Mouse (Mus musculus) thymus, postnatal 4 days (tissue): Measurements from ENCODE around the gene Faf2.

Experiments used
- DNase-seq: peaks from one replicate; pipeline ENCODE4 v3.0.0; 2021

Faf2 gene

DNA sequence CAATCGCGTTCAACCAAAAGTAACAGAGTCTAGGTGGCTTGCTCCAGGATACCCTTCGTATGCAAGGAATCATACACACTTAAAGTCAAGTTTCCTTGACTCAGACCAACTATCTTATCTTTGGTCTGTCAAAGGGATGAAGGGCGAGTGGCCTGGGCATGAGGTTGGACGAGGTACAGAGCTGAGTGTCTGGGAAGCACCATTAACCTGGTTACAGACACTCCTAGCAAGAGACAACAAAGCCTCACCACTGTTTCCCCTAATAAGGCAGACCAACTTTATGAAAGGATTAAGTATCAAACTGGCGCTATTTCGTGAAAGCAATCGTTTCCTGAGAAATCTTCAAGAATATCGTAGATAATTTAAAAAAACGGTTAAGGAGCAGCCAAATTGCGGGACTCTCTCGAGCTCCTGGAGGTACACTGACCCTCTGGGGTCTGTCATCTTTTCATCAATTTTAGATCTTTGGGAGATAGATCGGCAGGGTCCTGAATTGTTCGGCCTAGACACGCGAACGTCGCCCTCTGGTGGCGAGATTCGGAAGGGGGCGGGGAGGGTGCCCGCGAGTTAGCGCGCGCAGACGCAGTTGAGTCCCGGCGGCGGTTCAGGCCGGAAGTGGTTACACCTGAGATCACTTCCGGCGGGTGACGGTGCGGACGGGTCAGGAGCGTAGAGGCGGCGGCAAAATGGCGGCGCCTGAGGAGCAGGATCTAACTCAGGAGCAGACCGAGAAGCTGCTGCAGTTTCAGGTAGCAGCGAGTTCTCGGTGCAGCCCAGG, at the start of gene Faf2:
Gene Faf2 (plus strand): TSS at position 630 of the 778 bp plus-strand sequence.
- peak; percentile 99 for DNase-seq

DNA sequence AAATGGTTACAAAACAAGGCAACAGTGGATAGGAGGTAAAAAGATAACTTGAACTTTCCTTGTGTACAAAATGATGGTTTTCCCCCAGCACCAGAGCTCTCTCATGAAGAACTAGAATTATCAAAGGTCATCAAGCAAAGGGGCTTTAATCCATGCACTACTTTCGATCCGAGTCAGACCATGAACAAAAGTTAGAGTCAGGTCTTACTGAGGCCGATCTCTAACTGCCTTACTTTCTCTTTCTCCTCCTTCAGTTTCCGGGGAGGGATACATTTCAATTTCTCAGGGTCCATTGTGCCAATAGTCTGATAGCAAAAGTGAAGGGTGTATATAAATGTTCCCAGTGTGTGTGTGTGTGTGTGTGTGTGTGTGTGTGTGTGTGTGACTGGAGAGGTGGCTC, 49.0 kb upstream of the Faf2 start:
- DNase-seq, result no peak

DNA sequence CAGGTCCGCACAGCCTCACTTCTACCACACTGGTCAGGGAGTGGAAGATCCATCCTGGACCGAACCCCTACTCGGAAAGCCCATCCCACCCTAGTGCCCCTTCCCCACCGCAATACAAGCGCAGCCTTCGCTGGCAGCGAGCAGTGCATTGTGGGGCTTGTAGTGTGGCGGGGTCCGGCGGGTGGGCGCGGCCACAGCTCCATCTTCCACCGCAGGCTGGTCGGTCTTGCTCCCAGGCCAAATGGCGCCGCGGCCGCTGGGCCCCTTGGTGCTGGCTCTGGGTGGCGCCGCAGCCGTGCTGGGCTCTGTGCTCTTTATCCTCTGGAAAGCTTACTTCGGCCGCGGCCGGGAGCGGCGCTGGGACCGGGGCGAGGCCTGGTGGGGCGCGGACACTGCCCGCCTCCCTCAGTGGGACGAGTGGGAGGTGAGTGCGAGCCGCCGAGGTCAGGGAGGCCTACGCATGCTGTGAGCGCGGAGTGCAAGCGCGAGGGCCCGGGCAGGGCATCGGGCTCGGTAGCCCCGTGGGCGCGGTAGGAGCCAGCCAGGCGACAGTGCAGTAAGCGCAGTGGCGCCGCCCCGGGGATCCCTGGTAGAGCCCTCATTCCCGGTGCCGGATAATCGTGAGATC, 46.6 kb upstream of the Faf2 start, which contains the start of gene Arl10:
Gene Arl10 (plus strand): TSS at position 162 of the 628 bp plus-strand sequence.
- peak; percentile 75 for DNase-seq

DNA sequence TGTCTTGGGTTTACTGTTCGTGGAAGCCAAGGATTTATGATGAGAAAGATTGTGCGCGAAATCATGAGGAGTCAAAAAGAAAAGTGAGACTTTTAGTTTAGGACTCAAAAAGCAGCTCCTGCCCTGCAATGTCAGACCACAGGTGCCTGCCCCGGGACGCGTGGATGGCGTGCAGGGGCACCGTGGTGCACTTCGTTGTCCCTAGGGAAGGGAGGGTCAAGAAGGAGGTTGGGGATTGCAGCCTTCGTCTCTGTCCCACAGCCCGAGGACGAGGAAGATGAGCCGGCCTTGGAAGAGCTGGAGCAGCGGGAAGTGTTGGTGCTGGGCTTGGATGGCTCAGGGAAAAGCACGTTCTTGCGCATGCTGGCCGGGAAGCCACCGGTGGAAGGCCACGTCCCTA, 46.1 kb upstream of the Faf2 start:
- no peak for DNase-seq

DNA sequence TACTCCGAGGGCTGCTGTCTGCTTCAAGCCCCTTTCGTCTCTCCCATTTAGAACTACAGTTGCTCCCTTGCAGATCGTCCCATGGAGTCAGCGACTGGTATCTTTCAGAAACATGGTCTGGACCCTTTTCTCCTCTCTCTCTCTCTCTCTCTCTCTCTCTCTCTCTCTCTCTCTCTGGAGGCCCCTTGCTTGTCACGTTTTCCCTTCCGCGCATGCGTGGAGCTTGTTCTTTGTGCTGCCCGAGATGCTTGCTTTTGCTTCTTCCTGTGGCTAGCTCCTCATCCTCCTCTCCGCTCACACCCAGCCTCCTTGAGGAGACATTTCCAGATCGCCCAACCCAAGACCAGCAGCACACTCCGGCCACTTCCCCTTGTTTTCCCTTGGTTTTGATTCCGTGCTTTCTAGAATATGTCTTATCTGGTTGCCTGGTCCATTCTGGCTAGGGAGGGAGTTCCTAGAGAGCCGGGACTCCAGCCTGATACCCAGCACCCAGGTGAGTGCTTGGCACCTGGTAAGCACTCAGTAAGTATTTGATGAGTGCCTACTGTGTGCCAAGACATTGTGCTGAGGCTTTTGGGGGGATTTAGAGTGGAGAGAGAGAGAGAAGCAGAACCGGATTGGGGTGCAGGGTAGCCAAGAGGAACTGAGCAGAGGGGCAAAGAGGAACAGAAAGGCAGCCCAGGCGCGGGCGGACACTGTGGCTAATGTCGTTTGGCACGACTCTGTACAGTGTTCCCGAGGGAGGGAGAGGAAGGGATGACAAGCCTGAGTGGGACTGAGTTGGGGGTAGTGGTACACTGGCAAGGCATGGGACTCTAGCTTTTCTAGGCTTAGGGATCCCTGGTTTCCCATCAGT, 43.7 kb upstream of the Faf2 start:
- DNase-seq, result no peak

DNA sequence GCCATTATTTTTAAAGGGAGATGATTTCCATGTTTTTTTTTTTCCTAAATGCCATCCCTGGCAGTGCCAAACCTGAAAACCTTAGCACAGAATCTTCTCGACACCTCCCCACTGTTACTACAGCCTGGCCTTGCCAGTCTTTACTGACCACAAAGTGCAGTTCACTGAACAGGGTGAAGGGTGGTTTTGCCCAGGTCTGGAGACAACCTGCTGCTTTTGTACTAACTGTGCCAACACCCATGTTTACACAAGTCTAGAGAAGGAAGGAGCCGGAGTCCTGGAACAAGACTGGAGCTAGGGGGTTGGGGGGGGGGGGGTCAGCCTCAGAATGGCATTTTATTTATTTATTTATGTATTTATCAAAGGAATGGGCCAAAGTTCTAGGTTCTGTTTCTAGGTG, 40.2 kb upstream of the Faf2 start:
- DNase-seq, result no peak

DNA sequence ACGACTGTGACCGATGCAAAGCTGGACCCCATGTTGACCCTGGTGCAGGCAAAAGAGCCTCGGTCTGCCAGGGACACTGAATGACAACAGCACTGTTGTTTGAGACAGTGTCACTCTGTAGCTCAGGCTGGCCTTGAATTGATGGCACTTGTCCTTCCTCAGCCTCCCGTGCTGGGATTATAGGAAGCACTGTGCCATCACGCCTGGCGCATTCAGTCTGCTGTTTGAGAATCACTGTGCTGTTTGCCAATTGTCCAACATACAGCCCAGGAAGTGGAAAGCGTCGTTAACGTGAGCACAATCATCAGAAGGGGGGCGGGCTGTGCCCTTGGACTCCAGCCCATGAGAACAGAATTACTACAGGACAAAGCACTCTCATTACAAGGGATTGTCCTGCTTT, 39.5 kb upstream of the Faf2 start:
- no peak for DNase-seq

DNA sequence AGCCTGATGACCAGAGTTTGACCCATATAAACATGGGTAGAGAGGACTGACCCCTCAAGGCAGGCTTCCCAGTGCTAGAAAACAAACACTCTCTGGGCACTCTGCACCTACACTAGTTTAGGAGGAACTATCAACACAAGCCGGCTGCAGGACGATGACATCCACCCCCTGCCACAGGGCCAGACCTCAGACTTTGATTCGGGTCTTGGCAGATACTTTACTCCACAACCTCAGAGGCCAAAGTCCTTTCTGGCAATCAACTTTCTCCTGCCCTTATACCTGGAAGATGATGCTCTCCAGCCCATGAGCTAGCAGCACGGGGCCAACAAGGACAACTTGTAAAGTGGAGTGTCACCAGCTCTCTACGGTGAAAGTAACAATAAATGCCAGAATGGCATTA, 38.7 kb upstream of the Faf2 start:
- DNase-seq, result no peak

DNA sequence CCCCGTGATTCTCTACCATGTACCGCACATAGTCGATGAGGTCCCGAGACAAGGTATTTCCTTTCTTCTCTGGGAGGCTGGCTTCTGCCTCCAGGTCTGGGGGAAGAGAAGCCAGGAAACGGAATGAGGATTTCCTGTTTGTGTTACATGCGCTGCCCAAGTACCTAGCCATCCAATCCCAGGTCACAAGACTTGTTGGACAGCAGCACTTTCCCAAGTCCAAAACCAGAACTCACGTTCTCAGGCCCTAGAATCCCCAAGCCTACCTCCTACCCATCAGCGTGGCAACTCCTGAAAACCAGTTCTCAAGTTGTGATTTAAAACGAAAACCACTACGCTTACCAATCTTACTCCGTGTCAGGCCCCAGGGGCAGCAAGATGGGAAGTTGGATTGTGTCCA, 35.8 kb upstream of the Faf2 start:
- DNase-seq, result no peak

DNA sequence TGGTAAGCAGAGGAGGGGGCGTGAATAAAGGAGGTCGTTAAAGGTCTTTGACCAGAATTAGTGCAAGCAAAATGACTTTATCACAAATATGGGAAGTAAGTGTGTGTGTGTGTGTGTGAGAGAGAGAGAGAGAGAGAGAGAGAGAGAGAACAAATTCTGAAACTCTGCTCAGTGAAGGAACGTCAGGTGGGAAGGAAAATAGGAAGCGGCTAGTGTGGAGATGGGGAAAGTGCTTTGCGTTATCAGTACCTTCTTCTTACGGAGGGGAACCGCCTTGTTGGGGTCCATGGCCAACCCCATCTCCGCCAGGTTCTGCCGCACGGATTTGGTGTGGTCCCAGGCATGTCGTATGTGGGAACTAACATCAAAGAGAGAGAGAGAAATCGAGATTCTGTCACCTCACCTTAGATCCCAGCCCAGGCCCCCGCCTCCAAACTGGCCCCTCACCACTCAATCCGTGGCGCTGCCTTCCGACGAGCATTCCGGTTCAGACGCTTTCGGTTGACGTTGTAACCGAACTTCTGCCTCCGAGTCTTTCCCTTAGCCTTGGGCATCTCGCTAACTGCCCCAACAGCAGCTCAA, 32.1 kb upstream of the Faf2 start:
- DNase-seq, result no peak

DNA sequence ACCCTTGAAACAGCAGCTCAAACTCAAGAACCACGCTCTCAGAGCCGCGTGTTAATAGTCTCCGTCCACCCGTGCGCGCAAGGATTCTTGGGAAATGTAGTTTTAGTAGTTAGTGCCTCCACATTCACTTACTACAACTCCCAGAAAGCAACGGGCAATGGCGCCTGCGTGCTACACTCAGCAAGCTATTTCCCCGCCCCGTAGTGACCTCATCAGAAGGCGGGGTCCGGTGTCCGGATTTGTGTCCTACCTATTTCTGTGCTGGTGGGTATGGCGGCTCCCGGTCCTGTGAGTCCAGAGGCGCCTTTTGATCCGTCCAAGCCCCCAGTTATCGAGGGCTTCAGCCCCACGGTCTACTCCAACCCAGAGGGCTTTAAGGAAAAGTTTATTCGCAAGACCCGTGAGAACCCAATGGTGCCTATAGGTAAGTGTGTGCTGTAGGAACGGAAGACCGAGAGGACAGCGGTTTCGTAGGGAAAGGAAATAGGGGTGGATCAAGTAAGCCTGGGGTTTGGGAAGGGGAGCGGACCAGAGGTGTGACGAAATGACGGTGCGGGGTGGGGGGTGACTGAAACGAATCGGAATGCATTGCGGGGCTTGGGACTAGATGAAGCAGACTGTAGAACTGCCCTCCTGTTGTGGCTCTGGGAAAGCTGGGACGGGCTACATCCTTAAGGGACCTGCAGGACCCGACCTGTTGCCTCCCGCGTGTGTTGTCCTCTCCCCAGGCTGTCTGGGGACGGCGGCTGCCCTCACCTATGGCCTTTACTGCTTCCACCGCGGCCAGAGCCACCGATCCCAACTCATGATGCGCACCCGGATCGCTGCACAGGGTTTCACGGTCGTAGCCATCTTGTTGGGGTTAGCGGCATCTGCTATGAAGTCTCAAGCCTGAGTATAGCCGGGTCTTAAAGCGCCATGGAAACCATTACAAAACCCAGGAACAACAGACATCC, 31.3 kb upstream of the Faf2 start, which contains the start of the genes Nop16 and Higd2a:
Gene Nop16 (minus strand): TSS at position 95 of the 956 bp plus-strand sequence.
Gene Higd2a (plus strand): TSS at position 212 of the 956 bp plus-strand sequence.
- peak; percentile 94 for DNase-seq

DNA sequence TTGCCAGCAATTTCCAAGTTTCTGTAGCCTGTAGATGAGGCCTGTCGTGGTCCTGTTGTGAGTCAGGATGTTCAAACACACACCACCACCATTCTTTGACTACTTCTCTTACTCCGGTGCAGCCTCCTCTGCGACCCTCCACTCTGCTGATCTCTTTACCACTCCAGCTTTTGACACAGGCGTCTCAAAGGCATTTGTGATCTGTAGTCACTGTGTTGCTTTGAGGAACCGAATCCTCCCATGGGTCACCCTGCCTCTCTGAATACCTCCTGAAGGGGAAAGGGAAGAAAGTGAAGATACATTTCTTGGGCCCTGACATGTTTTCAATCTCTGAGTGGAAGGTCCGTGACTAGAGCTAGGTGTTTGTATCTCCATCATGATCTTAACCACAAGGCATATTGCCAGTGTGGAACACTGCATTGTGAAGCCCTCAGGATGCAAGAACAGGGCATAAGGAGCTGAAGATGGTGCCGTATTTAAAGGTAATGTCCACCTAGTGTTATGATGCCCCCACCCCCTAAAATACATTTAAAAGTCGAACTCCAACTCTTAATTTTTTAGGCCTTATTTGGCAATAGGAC, 29.7 kb upstream of the Faf2 start:
- DNase-seq, result no peak

DNA sequence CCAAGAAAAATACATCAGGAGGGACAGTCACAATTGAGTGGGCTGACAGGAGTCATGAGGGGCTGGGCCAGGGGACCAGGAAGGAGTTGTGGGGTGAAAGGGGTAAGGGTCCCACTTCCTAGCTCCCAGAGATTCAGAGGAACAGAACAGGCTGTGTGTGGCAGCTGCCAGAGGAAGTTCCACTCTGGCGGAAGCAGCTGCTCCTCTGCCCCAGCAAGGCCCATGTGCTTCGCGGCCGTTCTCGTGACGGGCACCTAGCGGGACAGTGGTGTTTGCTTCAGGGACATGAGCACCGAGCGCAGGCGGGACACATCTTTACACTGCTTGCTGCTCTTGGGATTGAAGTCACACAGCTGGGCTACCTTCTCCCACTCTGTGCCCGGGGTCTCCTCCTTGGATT, 28.0 kb upstream of the Faf2 start:
- DNase-seq, result no peak

DNA sequence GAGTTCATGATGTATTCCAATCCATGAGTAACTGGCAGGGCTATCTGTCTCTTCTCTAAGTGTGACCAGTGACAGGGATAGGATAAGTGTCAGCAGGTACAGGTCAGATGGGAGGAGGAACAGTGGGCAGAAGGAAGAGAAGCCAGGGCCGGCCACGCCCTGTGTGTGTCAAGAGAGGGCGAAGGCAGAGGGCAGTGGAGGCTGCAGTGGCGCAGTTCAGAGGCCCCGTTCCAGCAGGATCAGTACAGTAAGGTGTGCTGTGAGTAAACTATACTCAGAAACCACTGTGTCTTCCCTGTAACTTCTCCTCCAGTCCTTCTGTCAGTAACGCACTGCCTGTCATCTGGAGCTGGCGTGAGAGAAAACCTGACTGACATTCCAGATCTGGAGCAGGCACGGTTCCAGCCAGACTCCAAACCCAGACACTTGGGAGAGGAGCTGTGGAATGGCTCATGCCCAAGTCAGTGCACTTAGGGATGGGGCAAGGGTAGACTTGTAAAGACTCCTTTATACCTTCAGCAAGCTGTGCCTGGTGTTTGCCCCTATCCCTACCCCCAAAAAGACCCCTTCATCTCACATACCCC, 25.4 kb upstream of the Faf2 start:
- DNase-seq, result no peak

DNA sequence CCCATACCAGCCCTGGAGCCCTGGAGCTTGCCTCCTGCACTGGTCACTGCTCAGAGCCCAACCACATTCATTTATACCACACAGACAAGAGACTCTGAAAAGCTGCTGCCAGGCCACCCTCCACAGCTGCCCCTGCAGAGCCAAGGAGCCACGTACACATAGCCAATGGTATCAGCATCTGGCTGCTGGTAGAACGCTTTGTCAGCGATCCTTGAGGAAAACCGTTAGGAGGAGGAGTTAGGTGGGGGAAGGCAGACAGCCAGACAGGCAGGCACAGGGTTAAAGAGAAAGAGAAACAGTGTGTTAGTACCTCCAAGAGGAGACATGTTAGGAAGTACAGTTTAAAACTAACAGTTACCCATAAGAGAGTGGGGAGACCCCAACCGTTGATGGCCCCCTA, 24.7 kb upstream of the Faf2 start:
- DNase-seq, result no peak

DNA sequence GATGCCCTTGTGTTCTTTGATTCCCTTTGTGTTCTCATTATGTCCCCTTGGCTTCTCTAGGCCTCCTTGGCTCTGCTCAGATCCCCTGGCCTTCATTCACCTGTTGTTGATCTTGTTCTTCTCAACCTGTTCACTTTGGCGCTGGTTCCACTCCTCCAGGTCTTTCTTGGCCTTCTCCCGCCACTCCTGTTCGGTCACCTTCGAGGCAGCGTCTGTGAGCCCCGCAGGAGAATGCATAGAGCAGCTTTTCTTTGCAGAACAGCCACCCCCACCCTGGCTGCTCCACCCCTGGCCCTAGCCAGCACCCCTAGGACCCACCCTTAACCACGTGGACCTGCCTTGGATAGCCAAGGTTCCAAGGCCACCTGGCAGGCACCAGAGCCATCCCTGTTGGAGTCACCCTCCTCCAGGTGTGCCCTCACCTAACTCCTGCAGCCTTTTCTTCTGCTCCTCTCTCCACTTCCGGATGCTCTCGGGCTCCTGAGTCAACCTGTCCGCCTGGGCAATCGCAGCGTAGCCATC, 22.9 kb upstream of the Faf2 start:
- DNase-seq, result no peak

DNA sequence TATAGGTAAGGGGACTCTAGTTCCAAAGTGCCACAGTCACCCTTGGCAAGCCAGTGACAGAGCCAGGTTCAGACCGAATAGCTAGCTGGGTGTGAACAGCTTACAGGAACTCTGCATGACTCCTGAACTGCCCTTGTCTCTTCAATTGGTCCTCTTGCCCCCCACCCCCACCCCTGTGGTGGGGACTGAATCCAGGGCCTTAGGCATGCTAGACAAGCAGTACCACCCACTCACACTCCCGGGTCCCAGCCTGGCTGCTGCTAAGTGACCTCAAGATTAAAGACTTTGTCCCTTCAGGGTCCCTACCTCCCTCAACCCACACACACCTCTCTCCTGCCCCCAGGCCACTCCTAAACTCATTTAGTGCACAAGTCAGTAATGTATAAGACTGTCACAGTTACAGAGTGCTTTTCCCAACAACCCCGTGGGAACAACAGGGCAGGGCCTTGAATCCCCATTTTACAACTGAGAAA, 18.9 kb upstream of the Faf2 start:
- no peak for DNase-seq

DNA sequence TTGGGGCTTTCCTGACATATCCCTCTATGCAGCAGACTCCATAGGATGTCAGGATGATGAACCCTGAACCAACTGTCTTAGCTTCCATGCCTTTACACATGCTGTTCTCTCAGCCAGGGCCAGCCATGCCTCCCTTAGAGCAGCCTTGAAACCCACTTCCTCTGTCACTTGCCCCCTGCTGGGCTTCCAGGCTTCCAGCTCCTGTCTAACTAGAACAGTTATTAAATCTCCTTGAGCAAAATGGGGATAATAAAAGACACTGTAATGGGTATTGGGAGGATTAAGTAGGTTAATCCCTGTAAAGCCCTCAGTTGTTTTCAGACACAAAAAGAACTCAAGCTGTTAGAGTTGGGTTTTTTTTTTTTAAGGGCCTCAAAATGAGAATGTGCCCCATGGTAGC, 18.1 kb upstream of the Faf2 start:
- peak; percentile 44 for DNase-seq

DNA sequence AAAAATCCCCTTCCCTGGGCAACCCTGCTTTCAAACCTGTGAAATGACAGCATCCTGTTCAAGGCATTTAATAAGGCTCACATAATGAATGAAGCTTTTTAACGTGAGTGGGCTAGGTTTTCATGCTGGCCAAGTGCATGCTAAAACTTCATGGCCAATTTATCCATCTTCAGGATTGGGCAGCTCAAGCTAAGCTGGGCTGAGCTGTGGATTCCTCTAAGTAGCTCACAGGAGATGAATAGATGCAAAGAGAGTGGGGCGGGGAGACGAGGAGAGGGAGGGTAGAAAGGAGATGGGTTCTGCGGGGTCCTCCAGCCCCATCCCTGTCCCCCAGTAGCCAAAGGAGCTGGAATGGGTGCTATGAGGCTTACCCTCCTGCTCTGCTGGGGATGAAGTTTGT, 17.4 kb upstream of the Faf2 start:
- no peak for DNase-seq

DNA sequence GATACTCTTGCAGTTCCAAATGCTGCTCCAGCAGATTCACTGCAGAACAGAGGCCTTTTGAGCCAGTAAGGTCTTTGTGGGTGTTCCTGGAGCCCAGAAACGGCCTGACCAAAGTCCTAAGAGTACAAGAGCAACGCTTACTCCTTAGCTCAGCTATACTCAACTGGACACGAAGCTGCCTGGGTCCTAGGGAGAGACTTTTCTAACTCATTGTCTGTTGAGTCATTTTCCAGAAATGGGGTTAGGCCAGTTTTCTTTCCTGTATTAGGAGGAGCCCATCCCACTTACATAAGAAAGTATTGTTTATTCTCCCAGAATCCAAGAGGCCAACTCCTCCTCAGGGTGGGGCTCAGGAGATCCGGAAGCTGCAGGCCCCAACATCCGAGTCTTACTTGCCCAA, 16.2 kb upstream of the Faf2 start:
- no peak for DNase-seq

DNA sequence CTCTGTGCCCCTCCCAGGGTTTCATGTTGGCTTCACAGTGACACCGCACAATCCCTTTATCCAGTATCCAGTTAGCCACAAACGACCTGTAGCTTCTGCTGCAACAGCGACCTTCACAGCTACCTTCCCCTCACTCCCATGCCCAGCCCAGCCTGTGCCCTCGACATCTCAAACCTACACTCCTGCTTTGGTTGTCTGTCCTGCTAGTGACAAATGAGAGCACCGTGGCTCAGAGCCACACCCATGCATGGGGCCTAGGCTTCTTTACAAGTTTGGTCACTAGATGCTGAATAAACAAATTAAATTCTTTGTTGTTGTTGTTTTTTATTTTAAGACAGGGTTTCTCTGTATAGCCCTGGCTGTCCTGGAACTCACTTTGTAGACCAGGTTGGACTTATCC, 14.4 kb upstream of the Faf2 start:
- no peak for DNase-seq
